Mouse (Mus musculus) cortical plate, adult 2 months (tissue): Measurements from ENCODE around the gene Prss8.

Experiments used
- CTCF ChIP-seq: fragments of 200-500 bp; IDR thresholded peaks from 2 replicates; pipeline ENCODE4 v1.5.1; 2011; ENCODE audit warnings: mild to moderate bottlenecking, control low read depth, low read length; ENCODE audit not compliant: insufficient read depth; ENCODE audit errors: extremely low read depth
- POLR2A ChIP-seq: fragments of 200-500 bp; IDR thresholded peaks from 2 replicates; pipeline ENCODE4 v1.6.1; 2011; ENCODE audit warnings: mild to moderate bottlenecking, low read length, control low read depth; ENCODE audit not compliant: insufficient read depth; ENCODE audit errors: extremely low read depth

DNA sequence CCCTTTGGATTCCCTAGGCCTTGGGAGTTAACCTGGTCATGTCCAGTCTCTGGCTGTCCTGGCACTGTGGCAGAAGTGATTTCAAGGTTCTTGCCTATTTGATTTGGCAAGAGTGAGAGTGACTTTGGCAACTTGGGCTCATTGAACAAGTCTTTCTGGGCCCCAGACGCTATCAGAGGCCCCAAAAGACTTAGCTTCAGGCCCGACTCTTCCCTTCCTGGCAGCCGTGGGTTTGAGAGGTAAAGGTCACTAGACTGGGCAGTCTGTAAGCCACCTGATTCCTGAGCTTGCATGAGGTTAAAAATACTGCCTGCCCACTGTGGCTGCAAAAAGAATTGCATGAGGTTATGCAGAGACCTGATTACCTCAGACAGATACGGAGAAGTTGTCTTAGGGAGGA lies 21.2 kb downstream of the Prss8 start:
- TF ChIP-seq POLR2A (no peak), CTCF (no peak)
